Mouse (Mus musculus) heart, embryonic 15.5 days (tissue): Measurements from ENCODE around the gene Cend1. TPM values are rescaled to one million over a fixed set of nuclear protein-coding genes. Genes with fewer than 3 reads are reported as not detected.
"Not testable (repeated sequence)": the region's sequence is repeated elsewhere in the genome, so short reads cannot be mapped to it uniquely, and the experiment has no call there.

Experiments
- ATAC-seq: fragments of 200-750 bp; cut with Nextera tagmentation; replicated peaks from 2 replicates; pipeline ENCODE4 v1.8.0; 2017; ENCODE audit warnings: low read depth, moderate TSS enrichment; ENCODE audit not compliant: insufficient number of reproducible peaks, insufficient read depth, low FRiP score
- H3K27ac ChIP-seq: fragments of 300-500 bp; sonication (generic); 2 replicates; pipeline ENCODE4 v1.5.1; 2015; ENCODE audit warnings: mild to moderate bottlenecking, inconsistent platforms
- H3K27me3 ChIP-seq: fragments of 300-500 bp; sonication (generic); 2 replicates; pipeline ENCODE4 v1.6.1; 2015; ENCODE audit warnings: inconsistent platforms
- H3K36me3 ChIP-seq: fragments of 300-500 bp; sonication (generic); 2 replicates; pipeline ENCODE4 v1.6.1; 2015; ENCODE audit warnings: mild to moderate bottlenecking, inconsistent platforms
- H3K4me1 ChIP-seq: fragments of 300-500 bp; sonication (generic); replicated peaks from 2 replicates; pipeline ENCODE4 v1.6.1; 2015; ENCODE audit warnings: inconsistent platforms
- H3K4me2 ChIP-seq: fragments of 300-500 bp; sonication (generic); 2 replicates; pipeline ENCODE4 v1.6.1; 2015; ENCODE audit warnings: inconsistent platforms, mild to moderate bottlenecking, moderate library complexity
- H3K4me3 ChIP-seq: fragments of 300-500 bp; sonication (generic); 2 replicates; pipeline ENCODE4 v1.5.1; 2015; ENCODE audit warnings: mild to moderate bottlenecking, inconsistent platforms
- H3K9ac ChIP-seq: fragments of 300-500 bp; sonication (generic); 2 replicates; pipeline ENCODE4 v1.6.1; 2015; ENCODE audit warnings: mild to moderate bottlenecking, inconsistent platforms
- H3K9me3 ChIP-seq: fragments of 300-500 bp; sonication (generic); replicated peaks from 2 replicates; pipeline ENCODE4 v1.6.1; 2016; ENCODE audit warnings: inconsistent platforms
- WGBS: fragments of 180-500 bp; shearing (Covaris S2); methylation state at CpG from one replicate; pipeline ENCODE4 v1.1.7; 2015; ENCODE audit warnings: mixed read lengths; 5-methylcytosine and 5-hydroxymethylcytosine counted together
- polyA plus RNA-seq: library from polyadenylated mRNA; unstranded; fragments of >200 nt; fragmentation: Nextera tagmentation; extraction: Ambion mirVana; gene quantifications from 2 replicates; pipeline ENCODE4 v1.2.1, GENCODE M21; 2015

Cend1 gene
- polyA plus RNA-seq, 1 experiment from 2014 or later: 4.5 TPM

DNA sequence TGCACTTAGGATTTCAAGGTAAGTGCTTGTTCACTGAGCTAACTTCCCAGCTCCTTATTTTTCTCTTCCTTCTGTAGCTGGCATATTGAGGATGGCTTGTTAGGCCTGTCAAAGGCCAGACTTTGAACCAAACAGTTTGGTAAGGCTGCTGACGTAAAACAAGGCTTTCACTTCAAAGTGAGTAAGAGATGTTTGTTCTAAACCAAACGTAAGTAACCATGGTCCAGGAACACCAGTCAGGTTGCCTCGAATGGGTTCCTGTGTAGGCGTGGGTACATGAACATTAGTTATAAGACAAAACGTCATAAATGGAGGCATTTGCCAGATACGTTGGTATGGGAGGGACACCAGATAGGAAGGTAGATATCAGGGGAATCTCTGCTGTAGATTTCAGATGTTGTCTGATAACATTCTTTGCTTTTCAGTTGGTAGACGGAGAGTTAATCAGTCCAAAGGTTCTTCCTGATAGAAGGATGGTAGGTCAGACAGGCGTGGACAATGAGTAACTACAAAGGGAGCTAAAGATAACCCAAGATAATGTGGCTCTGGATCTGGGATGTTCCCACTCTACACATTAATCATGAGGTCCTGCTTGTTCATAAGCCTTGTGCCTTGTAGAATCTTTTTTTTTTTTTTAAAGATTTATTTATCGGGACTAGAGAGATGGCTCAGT is 9.1 kb downstream of the Cend1 start:
- H3K27me3 ChIP-seq: no peaks in the 10 kb centered on the region
- no peak overlapping the region for H3K27ac ChIP-seq
- 72% methylated on average over 9 of the region's 9 CpGs for WGBS
- H3K4me2 ChIP-seq: no peak overlapping the region
- H3K4me1 ChIP-seq: no peaks in the 10 kb centered on the region
- no peak overlapping the region for H3K9ac ChIP-seq
- no peaks in the 10 kb centered on the region for H3K9me3 ChIP-seq
- no peaks in the 10 kb centered on the region for H3K36me3 ChIP-seq
- H3K4me3 ChIP-seq: no peak overlapping the region
- ATAC-seq: no peak

DNA sequence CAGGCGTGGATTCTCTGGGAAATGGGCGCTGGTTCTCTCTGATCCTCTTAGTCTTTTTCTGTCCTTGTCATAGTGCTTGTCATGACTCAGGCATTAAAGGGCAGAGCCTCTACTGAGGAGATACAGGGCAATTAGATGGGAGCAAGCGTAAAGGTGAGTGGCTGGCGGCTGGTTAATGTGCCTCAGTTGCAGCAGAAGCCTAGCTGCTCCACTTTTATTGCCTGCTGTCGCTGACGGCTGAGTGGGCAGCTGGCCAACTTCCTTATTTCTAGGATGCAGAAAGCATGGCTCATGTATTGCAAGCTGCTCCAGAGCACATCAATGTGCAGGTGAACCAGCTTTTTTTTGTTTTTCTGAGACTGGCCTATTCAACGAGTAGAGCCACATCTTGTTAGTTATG is 10.3 kb downstream of the Cend1 start:
- H3K9me3 ChIP-seq: no peaks in the 10 kb centered on the region
- WGBS: 59% methylated on average over 7 of the region's 7 CpGs

DNA sequence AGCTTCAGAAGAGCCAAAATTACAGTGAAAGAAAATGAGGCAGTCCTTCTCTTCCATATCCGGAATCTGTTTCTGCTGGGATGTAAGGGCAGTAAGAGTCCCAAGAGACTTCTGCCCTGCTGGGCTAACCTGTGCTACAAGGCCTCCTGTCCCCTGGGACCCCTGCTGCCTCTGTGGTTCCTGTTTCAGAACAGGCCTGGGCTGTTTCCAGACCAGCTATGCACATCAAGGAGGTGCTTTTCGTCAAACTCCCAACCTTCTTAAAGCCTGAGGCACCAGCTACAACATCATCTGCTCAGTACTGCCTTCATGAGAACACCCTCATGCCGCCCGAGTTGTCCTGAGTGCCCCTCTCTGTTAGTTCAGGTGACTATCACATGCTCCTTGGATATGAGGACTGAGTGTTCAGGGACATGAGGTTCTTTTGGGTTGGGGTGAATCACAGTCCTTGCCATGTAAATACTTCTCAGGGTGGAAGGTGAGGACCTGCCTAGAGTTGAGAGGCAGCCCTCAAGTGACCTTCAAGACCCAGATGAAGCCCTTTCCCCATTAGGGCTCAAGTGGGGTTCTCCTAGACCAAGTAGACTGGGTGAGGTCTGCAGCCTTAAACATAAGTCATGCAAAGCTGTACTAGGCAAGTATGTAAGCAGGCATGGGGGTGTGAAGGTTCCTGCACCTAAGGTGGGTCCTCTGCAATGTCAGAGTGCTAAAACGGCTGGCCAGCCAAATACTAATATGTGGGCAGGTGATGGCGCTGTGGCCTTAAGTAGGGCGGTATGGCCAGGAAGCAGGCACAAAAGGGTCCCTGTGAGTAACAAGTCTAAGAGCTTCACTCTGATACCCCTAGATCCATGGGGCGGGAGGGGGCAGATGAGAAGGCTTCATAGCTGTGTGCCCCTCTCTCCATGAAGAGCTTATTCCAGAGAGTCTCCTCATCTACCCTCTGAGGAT is 11.3 kb downstream of the Cend1 start:
- Histone ChIP-seq H3K4me2 (no peak overlapping the region), H3K9me3 (no peaks in the 10 kb centered on the region), H3K27me3 (no peaks in the 10 kb centered on the region), H3K36me3 (no peaks in the 10 kb centered on the region), H3K27ac (no peak overlapping the region), H3K4me3 (no peak overlapping the region), H3K4me1 (peaks cover 8% of the 10 kb centered on the region), H3K9ac (no peak overlapping the region)
- 64% methylated on average over 8 of the region's 8 CpGs for WGBS
- ATAC-seq: no peak

More for the DNA sequence above, 10.3 kb downstream of the Cend1 start:
- Histone ChIP-seq H3K36me3 (no peaks in the 10 kb centered on the region), H3K4me2 (no peak overlapping the region), H3K4me1 (peaks cover 4% of the 10 kb centered on the region), H3K4me3 (no peak overlapping the region), H3K27ac (no peak overlapping the region), H3K9ac (no peak overlapping the region), H3K27me3 (no peaks in the 10 kb centered on the region)
- no peak for ATAC-seq

GRCm38 (mm10) chr7:141416144-141416841 is 13.0 kb downstream of the Cend1 start:
- ATAC-seq: no peak

DNA sequence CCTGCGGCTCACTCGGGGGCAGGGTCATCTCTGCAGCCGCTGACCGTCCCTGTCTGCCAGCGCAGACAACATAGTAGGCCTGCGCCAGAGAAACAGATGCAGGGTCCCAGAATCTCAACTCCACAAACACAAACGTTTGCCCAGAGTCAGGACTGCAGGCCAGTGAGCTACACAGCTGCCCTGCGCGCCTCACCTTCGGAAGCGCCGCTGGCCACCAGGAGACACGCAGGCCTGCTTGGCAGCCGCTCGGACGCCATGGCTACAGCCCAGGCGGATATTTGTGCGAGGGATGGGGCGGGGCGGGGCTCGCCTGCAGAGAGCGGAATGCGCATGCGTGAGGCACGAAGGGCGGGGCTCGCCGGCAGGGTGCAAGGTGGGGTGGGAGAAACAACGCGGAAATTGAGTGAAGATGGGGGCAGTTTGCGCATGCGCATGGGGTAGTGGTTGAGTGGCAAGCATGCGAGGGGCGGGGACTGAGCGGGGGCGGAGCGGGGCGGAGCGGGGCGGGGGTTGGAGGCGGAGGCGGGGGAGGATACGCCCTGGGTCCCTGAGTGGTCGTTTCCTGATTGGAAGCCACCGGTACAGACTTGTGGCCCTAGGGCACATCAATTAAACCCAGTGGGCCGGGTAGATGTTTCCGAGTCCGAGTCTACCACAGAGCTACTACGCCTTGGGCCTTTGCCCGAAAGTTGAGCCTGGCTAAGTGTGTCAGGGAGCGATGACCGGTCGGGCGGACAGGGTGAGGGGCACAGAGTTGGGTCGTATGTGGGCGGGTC is 15.3 kb downstream of the Cend1 start, which contains the start of gene Gatd1:
Gene Gatd1 (minus strand): TSS at position 328 of the 776 bp plus-strand sequence.
- H3K27me3 ChIP-seq: no peaks in the 10 kb centered on the region
- peak; percentile 93 for ATAC-seq
- peak within 1 kb of the TSS; percentile 87 for H3K27ac ChIP-seq
- under 1% methylated on average over 50 of the region's 56 CpGs for WGBS
- no peaks in the 10 kb centered on the region for H3K9me3 ChIP-seq
- H3K4me1 ChIP-seq: peaks cover 13% of the 10 kb centered on the region
- H3K4me2 ChIP-seq: peak within 1 kb of the TSS; percentile 77
- peak within 1 kb of the TSS; percentile 87 for H3K4me3 ChIP-seq
- peak within 1 kb of the TSS; percentile 84 for H3K9ac ChIP-seq
- H3K36me3 ChIP-seq: no peaks in the 10 kb centered on the region

More at GRCm38 (mm10) chr7:141416144-141416841, 13.0 kb downstream of the Cend1 start:
- Histone ChIP-seq H3K4me3 (no peak overlapping the region), H3K9me3 (no peaks in the 10 kb centered on the region), H3K36me3 (no peaks in the 10 kb centered on the region), H3K9ac (no peak overlapping the region), H3K27me3 (no peaks in the 10 kb centered on the region), H3K4me1 (peaks cover 11% of the 10 kb centered on the region), H3K4me2 (no peak overlapping the region), H3K27ac (no peak overlapping the region)
- 78% methylated on average over 6 of the region's 6 CpGs for WGBS

- Histone ChIP-seq H3K9ac (peak overlapping the region; percentile 84), H3K4me1 (peaks cover 14% of the 10 kb centered on the region), H3K27me3 (no peaks in the 10 kb centered on the region), H3K27ac (peak overlapping the region; percentile 87), H3K4me3 (peak overlapping the region; percentile 87), H3K36me3 (no peaks in the 10 kb centered on the region), H3K4me2 (peak overlapping the region; percentile 77), H3K9me3 (no peaks in the 10 kb centered on the region)
- ATAC-seq: 0 out of 2 replicates have a peak, but pooled peaks have one; percentile 1
- 3% methylated on average over 16 of the region's 16 CpGs for WGBS
Observed at GRCm38 (mm10) chr7:141413331-141413730, 16.0 kb downstream of the Cend1 start.

DNA sequence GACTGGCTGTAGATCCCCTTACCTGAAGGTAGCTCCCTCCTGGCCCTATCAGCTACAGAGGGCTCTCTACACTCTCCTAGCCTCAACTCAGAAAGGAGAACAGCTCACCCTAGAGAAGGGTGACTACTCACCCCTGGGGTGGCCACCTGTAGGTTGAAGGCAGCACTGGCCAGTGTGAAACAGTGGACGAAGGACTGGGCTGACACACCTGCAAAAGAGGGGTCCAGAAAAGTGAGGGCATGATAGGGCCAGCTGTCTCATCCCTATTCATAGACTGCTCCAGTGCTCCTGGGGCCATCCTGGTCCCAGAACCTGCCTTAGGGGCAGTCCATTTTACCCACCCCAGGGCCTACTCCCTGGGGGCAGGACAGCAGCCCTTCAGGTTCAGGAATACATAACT is 17.6 kb downstream of the Cend1 start:
- WGBS: 75% methylated on average over 1 of the region's 1 CpGs
- no peaks in the 10 kb centered on the region for H3K27me3 ChIP-seq
- H3K4me3 ChIP-seq: no peak overlapping the region
- no peak overlapping the region for H3K4me2 ChIP-seq
- peaks cover 8% of the 10 kb centered on the region; the same call in 1 of the 2 replicates for H3K36me3 ChIP-seq
- peaks cover 14% of the 10 kb centered on the region for H3K4me1 ChIP-seq
- H3K9me3 ChIP-seq: no peaks in the 10 kb centered on the region
- no peak overlapping the region for H3K9ac ChIP-seq
- no peak overlapping the region for H3K27ac ChIP-seq
- no peak for ATAC-seq

GRCm38 (mm10) chr7:141410631-141411030 is 18.7 kb downstream of the Cend1 start:
- H3K4me3 ChIP-seq: no peak overlapping the region
- peaks cover 8% of the 10 kb centered on the region; the same call in 1 of the 2 replicates for H3K36me3 ChIP-seq
- H3K4me2 ChIP-seq: no peak overlapping the region
- H3K27ac ChIP-seq: no peak overlapping the region
- no peak for ATAC-seq
- H3K9ac ChIP-seq: no peak overlapping the region
- peaks cover 14% of the 10 kb centered on the region for H3K4me1 ChIP-seq
- 88% methylated on average over 8 of the region's 8 CpGs for WGBS
- H3K27me3 ChIP-seq: no peaks in the 10 kb centered on the region
- no peaks in the 10 kb centered on the region for H3K9me3 ChIP-seq

- no peak overlapping the region for H3K9ac ChIP-seq
- no peaks in the 10 kb centered on the region for H3K9me3 ChIP-seq
- peaks cover 8% of the 10 kb centered on the region; the same call in 1 of the 2 replicates for H3K36me3 ChIP-seq
- no peak overlapping the region for H3K4me3 ChIP-seq
- no peaks in the 10 kb centered on the region for H3K27me3 ChIP-seq
- peak; percentile 79 for ATAC-seq
- 14% methylated on average over 11 of the region's 11 CpGs for WGBS
- peaks cover 10% of the 10 kb centered on the region for H3K4me1 ChIP-seq
- no peak overlapping the region for H3K4me2 ChIP-seq
- H3K27ac ChIP-seq: no peak overlapping the region
Observed at GRCm38 (mm10) chr7:141408833-141409232, 20.5 kb downstream of the Cend1 start.

- not testable (repeated sequence) for H3K27ac ChIP-seq, H3K9ac ChIP-seq, ATAC-seq, H3K27me3 ChIP-seq, H3K4me2 ChIP-seq, H3K4me3 ChIP-seq, H3K9me3 ChIP-seq, H3K4me1 ChIP-seq
- 94% methylated on average over 7 of the region's 7 CpGs for whole genome bisulfite sequencing
- peaks cover 11% of the 10 kb centered on the region for H3K36me3 ChIP-seq
Observed at GRCm38 (mm10) chr7:141407670-141408069, 21.6 kb downstream of the Cend1 start.
